Mouse (Mus musculus) ES-E14 (cell line): ENCODE measurements around the gene Gm3727. TPM values are rescaled to one million over a fixed set of nuclear protein-coding genes. Genes with fewer than 3 reads are reported as not detected.
"Not testable (repeated sequence)": the region's sequence is repeated elsewhere in the genome, so short reads cannot be mapped to it uniquely, and the experiment has no call there.

ENCODE experiments used
- DNase-seq: peaks from one replicate; pipeline ENCODE4 v3.0.0-alpha.2; 2013; ENCODE audit warnings: low read depth, low spot score
- H3K27ac ChIP-seq: 2 replicates; pipeline ENCODE4 v1.5.1; 2012; ENCODE audit warnings: low read depth, mild to moderate bottlenecking, low read length, moderate library complexity, mixed read lengths; ENCODE audit not compliant: poor library complexity, insufficient read depth, severe bottlenecking
- H3K36me3 ChIP-seq: 2 replicates; pipeline ENCODE4 v1.6.1; 2012; ENCODE audit warnings: mild to moderate bottlenecking, low read length, moderate library complexity, mixed read lengths; ENCODE audit not compliant: control insufficient read depth, poor library complexity, insufficient read depth, severe bottlenecking
- H3K4me1 ChIP-seq, 2 experiments: fragments of 150-350 bp in 1 of 2; sonication (generic) in 1 of 2; 2 replicates each; pipeline ENCODE4 v1.6.1; 2012; ENCODE audit warnings: low read length in 2 of 2, mild to moderate bottlenecking in 1 of 2, mixed read lengths in 1 of 2; ENCODE audit not compliant: control insufficient read depth in 2 of 2, insufficient read depth in 2 of 2, poor library complexity in 1 of 2
- H3K4me3 ChIP-seq, 2 experiments: fragments of 150-350 bp in 1 of 2; sonication (generic) in 1 of 2; 2 replicates each; pipeline ENCODE4 v1.5.1; 2012; ENCODE audit warnings: low read length in 2 of 2, low read depth in 1 of 2, mild to moderate bottlenecking in 1 of 2, mixed read lengths in 1 of 2; ENCODE audit not compliant: insufficient read depth in 1 of 2, poor library complexity in 1 of 2, severe bottlenecking in 1 of 2
- H3K9ac ChIP-seq: 2 replicates; pipeline ENCODE4 v1.6.1; 2012; ENCODE audit warnings: low read depth, mild to moderate bottlenecking, low read length, mixed read lengths; ENCODE audit not compliant: poor library complexity, insufficient read depth, severe bottlenecking
- H3K9me3 ChIP-seq: fragments of 150-350 bp; sonication (generic); 2 replicates; pipeline ENCODE4 v1.6.1; 2012; ENCODE audit warnings: low read depth, mild to moderate bottlenecking, low read length; ENCODE audit not compliant: control insufficient read depth, insufficient read depth
- in situ Hi-C, 2 experiments: fragments of 600-800 bp; cut with MboI; formaldehyde crosslinking; loops; one replicate each; pipeline ENCODE4 v1.15.1; 2025; ENCODE audit warnings: low sequenced_read_pairs in 2 of 2, inconsistent platforms in 1 of 2; ENCODE audit not compliant: unreplicated experiment in 2 of 2
- total RNA-seq: library from RNA; depleted of rRNA; stranded (reverse); fragments of 300-350 nt; gene quantifications from 2 replicates; pipeline ENCODE4 v1.2.3, GENCODE M21; 2012; rRNA removed

Gene Gm3727
- not detected in 2 replicates for total RNA-seq

GRCm38 (mm10) chr14:7264614-7265013 lies at the start of gene Gm3727:
Gene Gm3727, minus strand, starts transcription at chr14:7264714.
- H3K9ac ChIP-seq, DNase-seq, H3K4me3 ChIP-seq, in situ Hi-C loops, H3K36me3 ChIP-seq, H3K4me1 ChIP-seq, H3K27ac ChIP-seq, H3K9me3 ChIP-seq: not testable (repeated sequence)

DNA sequence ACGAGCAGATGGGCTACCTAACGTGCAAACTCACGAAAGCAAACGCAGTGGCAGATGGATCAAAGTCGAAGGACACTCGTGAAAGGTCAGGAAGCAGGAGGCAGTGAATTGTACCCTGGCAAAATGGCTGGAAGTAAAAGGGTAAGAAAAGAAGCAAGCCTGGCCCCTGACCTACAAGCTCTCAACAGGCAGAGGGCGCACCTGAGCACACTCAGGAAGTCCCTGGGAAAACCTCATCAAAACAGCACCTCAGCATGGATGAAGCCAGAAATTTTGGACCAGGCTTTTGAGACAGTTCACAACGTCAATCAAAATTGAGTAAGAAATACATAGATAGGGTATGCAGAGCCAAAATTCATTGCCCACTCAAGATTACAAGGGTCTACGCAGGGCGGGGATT lies 21.0 kb downstream of the Gm3727 start:
- DNase-seq, in situ Hi-C loops, H3K27ac ChIP-seq, H3K9ac ChIP-seq, H3K4me3 ChIP-seq, H3K9me3 ChIP-seq, H3K36me3 ChIP-seq, H3K4me1 ChIP-seq: not testable (repeated sequence)

Other genes with a start within 250 kb of the Gm3727 start
- 1.5 and 3.9 TPM in 2 replicates for gene Gm10406, start 237.3 kb downstream of the Gm3727 start, total RNA-seq
- not detected in 2 replicates for gene Gm3685, start 219.7 kb downstream of the Gm3727 start, total RNA-seq
- gene Gm3696, start 164.1 kb downstream of the Gm3727 start, total RNA-seq = 1.0 and 1.7 TPM in 2 replicates
- gene Gm6676, start 139.3 kb downstream of the Gm3727 start, total RNA-seq = not detected in 2 replicates
- 1.7 and 1.9 TPM in 2 replicates for gene Gm3512, start 90.2 kb downstream of the Gm3727 start, total RNA-seq
- gene Gm16434, start 70.2 kb downstream of the Gm3727 start, total RNA-seq = not detected in 2 replicates
- 1.8 and 2.3 TPM in 2 replicates for gene Gm3739, start 50.3 kb upstream of the Gm3727 start, total RNA-seq
- not detected in 2 replicates for gene Gm5797, start 67.7 kb upstream of the Gm3727 start, total RNA-seq
- not detected in 2 replicates for gene Gm8374, start 100.4 kb upstream of the Gm3727 start, total RNA-seq
- not detected in 2 replicates for gene Gm3755, start 186.2 kb upstream of the Gm3727 start, total RNA-seq
- gene Gm3752, start 219.0 kb upstream of the Gm3727 start, total RNA-seq = 0.13 and 0.16 TPM in 2 replicates